Mouse (Mus musculus): ENCODE data around the gene Olfr510.

DNA sequence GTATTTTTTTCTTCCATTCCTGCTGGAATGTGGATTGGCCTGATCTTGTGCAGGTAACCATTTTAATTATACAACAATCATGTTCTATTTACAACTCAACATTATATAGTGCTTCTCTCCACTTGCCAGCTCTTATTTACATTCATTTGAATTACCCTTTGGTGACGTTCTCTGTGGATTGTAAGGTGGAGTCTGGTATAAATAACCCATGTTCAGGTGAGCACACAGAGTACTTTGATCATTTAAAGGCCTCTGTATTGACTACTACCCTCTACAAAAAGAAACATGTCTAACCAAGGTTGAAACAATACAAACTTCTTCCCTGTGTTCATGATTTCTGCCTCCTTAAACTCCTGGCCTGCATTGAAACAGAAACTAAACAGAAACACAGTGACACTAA, 4.8 kb downstream of the Olfr510 start:
- TF ChIP-seq POLR2A (IDR thresholded peaks at IDR 0.05; ENCODE audit: extremely low read depth, insufficient read depth, low read length) (no peak), CTCF (IDR thresholded peaks at IDR 0.05; ENCODE audit: extremely low read depth, insufficient read depth, low read length) (no peak)
